Mouse (Mus musculus) activated CD4-positive, CD25-positive, alpha-beta regulatory T cell, adult 4 months (primary cell): Measurements from ENCODE around the gene Cnr2. TPM values are rescaled to one million over a fixed set of nuclear protein-coding genes. Genes with fewer than 3 reads are reported as not detected.

Experiments used
- ATAC-seq: one replicate; pipeline ENCODE4 v1.8.0; 2017
- polyA plus RNA-seq, 2 experiments: library from polyadenylated mRNA; unstranded; fragments of 100-300 nt; shearing (Covaris generic); gene quantifications; one replicate each; pipeline ENCODE4 v1.2.1; 2017

The Cnr2 gene
- polyA plus RNA-seq, 2 experiments from 2014 or later = 4.9 to 7.9 TPM

GRCm38 (mm10) chr4:135967086-135967760 is 72.0 kb downstream of the Cnr2 start:
- no peak for ATAC-seq

GRCm38 (mm10) chr4:135968271-135968869 is 73.2 kb downstream of the Cnr2 start:
- no peak for ATAC-seq

GRCm38 (mm10) chr4:135969070-135969750 is 74.0 kb downstream of the Cnr2 start:
- ATAC-seq = no peak

Other genes starting within 250 kb of the Cnr2 start
- under 1 TPM in 1 of 2 experiments, not detected in 1; 0.08 TPM for gene Ifnlr1, start 209.1 kb upstream of the Cnr2 start, polyA plus RNA-seq
- not detected for gene Il22ra1, start 167.2 kb upstream of the Cnr2 start, polyA plus RNA-seq
- not detected for gene Myom3, start 135.7 kb upstream of the Cnr2 start, polyA plus RNA-seq
- 100 to 1,000 TPM; 172 to 181 TPM for gene Srsf10, start 39.6 kb upstream of the Cnr2 start, polyA plus RNA-seq
- 100 to 1,000 TPM; 216 to 230 TPM for gene Pnrc2, start 21.5 kb upstream of the Cnr2 start, polyA plus RNA-seq
- gene Fuca1, start 25.3 kb downstream of the Cnr2 start, polyA plus RNA-seq = 10 to 100 TPM; 74.0 to 98.1 TPM
- 10 to 100 TPM; 73.0 to 74.3 TPM for gene Hmgcl, start 51.1 kb downstream of the Cnr2 start, polyA plus RNA-seq
- gene Gale, start 68.3 kb downstream of the Cnr2 start, polyA plus RNA-seq = 10 to 100 TPM; 14.3 to 22.8 TPM
- gene Lypla2, start 77.2 kb downstream of the Cnr2 start, polyA plus RNA-seq = 10 to 100 TPM; 80.4 to 88.8 TPM
- gene Pithd1, start 91.9 kb downstream of the Cnr2 start, polyA plus RNA-seq = 1 to 10 TPM; 7.7 to 8.8 TPM
- gene Eloa, start 126.4 kb downstream of the Cnr2 start, polyA plus RNA-seq = 10 to 100 TPM; 50.0 to 57.9 TPM
- 1,000 to 10,000 TPM; 1,145 to 1,405 TPM for gene Rpl11, start 158.0 kb downstream of the Cnr2 start, polyA plus RNA-seq
- gene Id3, start 248.1 kb downstream of the Cnr2 start, polyA plus RNA-seq = 100 to 1,000 TPM; 281 to 355 TPM